Mouse (Mus musculus) heart, postnatal 0 days (tissue): Measurements from ENCODE around the gene Fbln1.

ENCODE experiments used
- CTCF ChIP-seq: IDR thresholded peaks from 2 replicates; pipeline ENCODE4 v1.5.1; 2016; ENCODE audit warnings: antibody characterized with exemption, control low read depth, low read depth
- EP300 ChIP-seq: IDR thresholded peaks from 2 replicates; pipeline ENCODE4 v1.6.1; 2016; ENCODE audit warnings: antibody characterized with exemption, low read depth

GRCm38 (mm10) chr15:85298946-85299345, 93.2 kb downstream of the Fbln1 start:
- TF ChIP-seq EP300: no peak
- no peak for TF ChIP-seq CTCF
